ENCODE assay signal across 35 mouse cellular contexts in the genomic region with DNA sequence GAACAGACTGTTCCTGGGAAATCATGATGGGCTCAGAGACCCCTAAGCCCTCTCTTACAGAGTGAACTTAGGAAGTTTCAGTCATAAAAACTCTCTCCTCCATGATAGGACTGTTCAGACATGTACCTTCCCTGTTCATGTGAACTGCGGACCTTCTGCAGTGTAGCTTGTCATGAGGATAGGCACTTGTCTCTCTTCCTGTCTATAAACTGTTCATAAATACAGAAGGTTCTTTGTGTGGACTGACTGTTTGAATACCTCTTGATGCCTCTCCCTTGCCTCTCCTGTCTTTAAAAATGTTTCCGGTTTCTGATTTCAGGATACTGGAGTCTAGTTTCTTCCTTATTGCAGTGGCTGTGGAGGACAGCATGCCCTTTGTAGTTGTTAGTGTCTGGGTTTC. TPM values are rescaled to one million over a fixed set of nuclear protein-coding genes. Genes with fewer than 3 reads are reported as not detected.
DNase-seq lines count a peak whose midpoint lies in the region; ATAC-seq and TF ChIP-seq lines count a peak whose summit lies in the region.
"Had no signal": no experiment of that assay in that cellular context is flagged by ENCODE, and none has a peak within 500 bp of the region (broad histone marks: within the 10 kb centered on the region; RNA-seq: fewer than 3 reads in every experiment).

No protein-coding gene starts in this region.

- no peak for TF ChIP-seq CTCF in intestine, postnatal 0 days (IDR thresholded peaks at IDR 0.05; ENCODE audit: low read depth)
- no peak for TF ChIP-seq CTCF in liver, postnatal 0 days (IDR thresholded peaks at IDR 0.05; ENCODE audit: low read depth)

- H3K9me3 ChIP-seq in heart, embryonic 13.5 days, result no peaks in the 10 kb centered on the region
- H3K9me3 ChIP-seq in intestine, embryonic 14.5 days (ENCODE audit: control insufficient read depth, low read length), result no peaks in the 10 kb centered on the region
- H3K9me3 ChIP-seq in intestine, postnatal 0 days (ENCODE audit: control insufficient read depth), result no peaks in the 10 kb centered on the region
- H3K9me3 ChIP-seq in liver, postnatal 0 days (ENCODE audit: low read length), result no peaks in the 10 kb centered on the region
- H3K9me3 ChIP-seq: embryonic facial prominence, embryonic 13.5 days; forebrain, embryonic 12.5 days; heart, embryonic 15.5 days; kidney, embryonic 15.5 days; limb, embryonic 13.5 days had no signal

- H3K9ac ChIP-seq in heart, embryonic 13.5 days, result 0 out of 2 replicates have a peak overlapping the region, but pooled peaks have one; percentile 39
- H3K9ac ChIP-seq in intestine, embryonic 14.5 days (ENCODE audit: low read length), result no peak overlapping the region
- no peak overlapping the region for H3K9ac ChIP-seq in intestine, postnatal 0 days (ENCODE audit: low read depth, low read length)
- no peak overlapping the region for H3K9ac ChIP-seq in liver, postnatal 0 days (replicated peaks)
- H3K9ac ChIP-seq: embryonic facial prominence, embryonic 13.5 days; forebrain, embryonic 12.5 days; heart, embryonic 15.5 days; kidney, embryonic 15.5 days; limb, embryonic 13.5 days; lung, embryonic 14.5 days had no signal

- WGBS in heart, embryonic 13.5 days, result 85% methylated on average over 2 of the region's 2 CpGs
- WGBS in intestine, embryonic 14.5 days, result 90% methylated on average over 2 of the region's 2 CpGs
- 43% methylated on average over 2 of the region's 2 CpGs for WGBS in intestine, postnatal 0 days
- 93% methylated on average over 2 of the region's 2 CpGs for WGBS in liver, postnatal 0 days (ENCODE audit: insufficient replicate concordance)

- no peak for ATAC-seq in heart, embryonic 13.5 days (ENCODE audit: extremely low read depth, insufficient number of reproducible peaks, low FRiP score, low TSS enrichment)
- no peak for ATAC-seq in intestine, embryonic 14.5 days (replicated peaks; ENCODE audit: low FRiP score, low TSS enrichment, low read depth)
- peak; percentile 66 for ATAC-seq in intestine, postnatal 0 days
- no peak for ATAC-seq in liver, postnatal 0 days
- ATAC-seq in CD4-positive, CD25-positive, alpha-beta regulatory T cell, adult 4 months, result no peak
- ATAC-seq: activated CD4-positive, CD25-positive, alpha-beta regulatory T cell, adult 4 months; hindbrain, embryonic 16.5 days; midbrain, embryonic 16.5 days had no signal

- DNase-seq in heart, adult 18-20 months, result no peak
- no peak for DNase-seq in intestine, embryonic 14.5 days (ENCODE audit: low spot score)
- no peak for DNase-seq in liver, postnatal 0 days
- no peak for DNase-seq in left cerebral cortex, postnatal 10 days (ENCODE audit: extremely low spot score in 1 of 2, low spot score in 2 of 2)
- DNase-seq: adrenal gland, adult 2 months; adrenal gland, postnatal 36 days; cerebellum, adult 18-20 months; cerebellum, postnatal 10 days; gastrocnemius, postnatal 10 days; kidney, adult 11 months; kidney, postnatal 25 days; lung, embryonic 14.5 days; lung, postnatal 14 days; right cerebral cortex, postnatal 25 days; thymus, adult 2 months; thymus, postnatal 36 days had no signal

- no peak for TF ChIP-seq EP300 in liver, postnatal 0 days (IDR thresholded peaks at IDR 0.05; ENCODE audit: low read depth)

- H3K36me3 ChIP-seq in heart, embryonic 13.5 days, result peaks cover 41% of the 10 kb centered on the region
- peaks cover 30% of the 10 kb centered on the region for H3K36me3 ChIP-seq in intestine, embryonic 14.5 days (ENCODE audit: control insufficient read depth, insufficient read depth, low read length)
- peaks cover 21% of the 10 kb centered on the region for H3K36me3 ChIP-seq in intestine, postnatal 0 days (ENCODE audit: control insufficient read depth, insufficient read depth)
- peaks cover 57% of the 10 kb centered on the region for H3K36me3 ChIP-seq in liver, postnatal 0 days (replicated peaks; ENCODE audit: insufficient read depth, low read length)

- no peak overlapping the region for H3K27ac ChIP-seq in heart, embryonic 13.5 days (replicated peaks)
- peak overlapping the region; percentile 51; the same call in 1 of the 2 replicates for H3K27ac ChIP-seq in intestine, embryonic 14.5 days (ENCODE audit: low read depth)
- H3K27ac ChIP-seq in intestine, postnatal 0 days (ENCODE audit: low read depth, low read length), result peak overlapping the region; percentile 81
- H3K27ac ChIP-seq in liver, postnatal 0 days (ENCODE audit: low read depth), result no peak overlapping the region
- H3K27ac ChIP-seq: embryonic facial prominence, embryonic 13.5 days; forebrain, embryonic 12.5 days; heart, embryonic 15.5 days; kidney, embryonic 15.5 days; layer of hippocampus, adult 2 months; left cerebral cortex, adult 2 months; limb, embryonic 13.5 days had no signal

- peak overlapping the region; percentile 83 for H3K4me2 ChIP-seq in heart, embryonic 13.5 days
- H3K4me2 ChIP-seq in intestine, embryonic 14.5 days (ENCODE audit: low read length), result no peak overlapping the region
- no peak overlapping the region; the same call in 1 of the 2 replicates for H3K4me2 ChIP-seq in intestine, postnatal 0 days (replicated peaks; ENCODE audit: low read depth)
- H3K4me2 ChIP-seq in liver, postnatal 0 days (ENCODE audit: low read depth, low read length), result peak overlapping the region; percentile 69
- H3K4me2 ChIP-seq: embryonic facial prominence, embryonic 13.5 days; forebrain, embryonic 12.5 days; heart, embryonic 15.5 days; kidney, embryonic 15.5 days; limb, embryonic 13.5 days; lung, embryonic 14.5 days; midbrain, embryonic 11.5 days had no signal

- peaks cover 41% of the 10 kb centered on the region for H3K4me1 ChIP-seq in heart, embryonic 13.5 days
- H3K4me1 ChIP-seq in intestine, embryonic 14.5 days (replicated peaks; ENCODE audit: control insufficient read depth, insufficient read depth, low read length), result peaks cover 15% of the 10 kb centered on the region
- peaks cover 11% of the 10 kb centered on the region; the same call in 1 of the 2 replicates for H3K4me1 ChIP-seq in intestine, postnatal 0 days (replicated peaks; ENCODE audit: control insufficient read depth, insufficient read depth, low read length)
- H3K4me1 ChIP-seq in liver, postnatal 0 days (ENCODE audit: insufficient read depth), result peaks cover 13% of the 10 kb centered on the region

- H3K27me3 ChIP-seq in heart, embryonic 13.5 days (replicated peaks), result no peaks in the 10 kb centered on the region
- H3K27me3 ChIP-seq in intestine, embryonic 14.5 days (replicated peaks; ENCODE audit: control insufficient read depth, insufficient read depth, low read length), result peaks cover 9% of the 10 kb centered on the region; the same call in 1 of the 2 replicates
- no peaks in the 10 kb centered on the region for H3K27me3 ChIP-seq in intestine, postnatal 0 days (replicated peaks; ENCODE audit: control insufficient read depth, insufficient read depth, low read length)
- H3K27me3 ChIP-seq in liver, postnatal 0 days (ENCODE audit: insufficient read depth, low read length), result no peaks in the 10 kb centered on the region
- H3K27me3 ChIP-seq: heart, embryonic 15.5 days had no signal

- H3K4me3 ChIP-seq in heart, embryonic 13.5 days, result 0 out of 2 replicates have a peak overlapping the region, but pooled peaks have one; percentile 91
- no peak overlapping the region for H3K4me3 ChIP-seq in intestine, embryonic 14.5 days (ENCODE audit: low read depth, low read length)
- no peak overlapping the region for H3K4me3 ChIP-seq in intestine, postnatal 0 days (ENCODE audit: low read depth, low read length)
- no peak overlapping the region for H3K4me3 ChIP-seq in liver, postnatal 0 days (ENCODE audit: low read depth, low read length)
- H3K4me3 ChIP-seq: embryonic facial prominence, embryonic 13.5 days; forebrain, embryonic 12.5 days; heart, embryonic 15.5 days; kidney, embryonic 15.5 days; layer of hippocampus, adult 2 months; left cerebral cortex, adult 2 months; limb, embryonic 13.5 days had no signal

- intact Hi-C loops in left cerebral cortex, postnatal 10 days (cut with DNase I), result no loop called here

RNA-seq across cellular contexts. Expression of gene Cmas, which starts 3.1 kb away (rescaled TPM):
- polyA plus RNA-seq in heart, embryonic 13.5 days (2015; fragmentation: Nextera tagmentation; extraction: Ambion mirVana), result 90.9 and 97.5 TPM in 2 replicates
- 10 to 100 TPM; 30.6 to 35.1 TPM for total RNA-seq in heart, adult 18-20 months (2021)
- 109 and 112 TPM in 2 replicates for polyA plus RNA-seq in intestine, embryonic 14.5 days (2014; fragmentation: Nextera tagmentation; extraction: Ambion mirVana)
- 130 and 131 TPM in 2 replicates for polyA plus RNA-seq in intestine, postnatal 0 days (2015; fragmentation: Nextera tagmentation; extraction: Ambion mirVana)
- 107 and 121 TPM in 2 replicates for polyA plus RNA-seq in liver, postnatal 0 days (2015; fragmentation: Nextera tagmentation; extraction: Ambion mirVana)
- polyA plus RNA-seq in CD4-positive, CD25-positive, alpha-beta regulatory T cell, adult 4 months (2017; shearing (Covaris generic)), result 10 to 100 TPM; 10.1 to 16.0 TPM
- total RNA-seq in left cerebral cortex, postnatal 10 days (2021), result 100 to 1,000 TPM; 141 to 143 TPM

RNA-seq across cellular contexts. Expression of gene Sult6b2, which starts 44.7 kb away (rescaled TPM):
- 0.07 TPM in 1 of 2 replicates, not detected in the other for polyA plus RNA-seq in heart, embryonic 13.5 days (2015; fragmentation: Nextera tagmentation; extraction: Ambion mirVana)
- not detected for total RNA-seq in heart, adult 18-20 months (2021)
- 0.19 and 0.28 TPM in 2 replicates for polyA plus RNA-seq in intestine, embryonic 14.5 days (2014; fragmentation: Nextera tagmentation; extraction: Ambion mirVana)
- polyA plus RNA-seq in intestine, postnatal 0 days (2015; fragmentation: Nextera tagmentation; extraction: Ambion mirVana), result 53.2 and 63.2 TPM in 2 replicates
- polyA plus RNA-seq in liver, postnatal 0 days (2015; fragmentation: Nextera tagmentation; extraction: Ambion mirVana), result not detected in 2 replicates
- not detected for polyA plus RNA-seq in CD4-positive, CD25-positive, alpha-beta regulatory T cell, adult 4 months (2017; shearing (Covaris generic))
- under 1 TPM; 0.16 to 0.19 TPM for total RNA-seq in left cerebral cortex, postnatal 10 days (2021)
- total RNA-seq: adrenal gland, adult 2 months; adrenal gland, postnatal 36 days; common myeloid progenitor, adult 5-6 weeks; gastrocnemius, postnatal 10 days; granulocyte monocyte progenitor cell, adult 5-6 weeks; left cerebral cortex, adult 2 months; neutrophil, adult 5-6 weeks had no signal
- polyA plus RNA-seq: activated CD4-positive, CD25-positive, alpha-beta regulatory T cell, adult 4 months; adrenal gland, adult 2 months; embryonic facial prominence, embryonic 13.5 days; heart, embryonic 15.5 days; hindbrain, embryonic 11.5 days; kidney, embryonic 15.5 days; limb, embryonic 13.5 days; lung, embryonic 14.5 days; spleen, adult 2 months had no signal

RNA-seq across cellular contexts. Expression of gene Abcc9, which starts 57.5 kb away (rescaled TPM):
- 12.8 and 13.3 TPM in 2 replicates for polyA plus RNA-seq in heart, embryonic 13.5 days (2015; fragmentation: Nextera tagmentation; extraction: Ambion mirVana)
- 100 to 1,000 TPM; 236 to 257 TPM for total RNA-seq in heart, adult 18-20 months (2021)
- 18.2 and 18.7 TPM in 2 replicates for polyA plus RNA-seq in intestine, embryonic 14.5 days (2014; fragmentation: Nextera tagmentation; extraction: Ambion mirVana)
- 5.0 and 5.1 TPM in 2 replicates for polyA plus RNA-seq in intestine, postnatal 0 days (2015; fragmentation: Nextera tagmentation; extraction: Ambion mirVana)
- 2.9 and 3.2 TPM in 2 replicates for polyA plus RNA-seq in liver, postnatal 0 days (2015; fragmentation: Nextera tagmentation; extraction: Ambion mirVana)
- polyA plus RNA-seq in CD4-positive, CD25-positive, alpha-beta regulatory T cell, adult 4 months (2017; shearing (Covaris generic)), result not detected
- 1 to 10 TPM; 8.2 TPM for total RNA-seq in left cerebral cortex, postnatal 10 days (2021)
- total RNA-seq: common myeloid progenitor, adult 5-6 weeks; granulocyte monocyte progenitor cell, adult 5-6 weeks; neutrophil, adult 5-6 weeks had no signal
- polyA plus RNA-seq: activated CD4-positive, CD25-positive, alpha-beta regulatory T cell, adult 4 months had no signal

Comparison
In these comparisons a context has a peak if more than half of its experiments do, and no peak if none do; other contexts are left out.
1. RNA of gene Sult6b2, which starts 44.7 kb away (polyA plus RNA-seq): 53.2 to 63.2 TPM in intestine, postnatal 0 days; 0.19 to 0.28 TPM in intestine, embryonic 14.5 days, 0.07 TPM in heart, embryonic 13.5 days, not detected in liver, postnatal 0 days and not detected in CD4-positive, CD25-positive, alpha-beta regulatory T cell, adult 4 months; every median in the first group is over 10 times any median in the second.
2. H3K27ac ChIP-seq: peak in intestine, embryonic 14.5 days (single experiment) and intestine, postnatal 0 days (single experiment); none in heart, embryonic 13.5 days (single experiment) and liver, postnatal 0 days (single experiment).
3. H3K4me2 ChIP-seq: peak in heart, embryonic 13.5 days (single experiment) and liver, postnatal 0 days (single experiment); none in intestine, embryonic 14.5 days (single experiment) and intestine, postnatal 0 days (single experiment).